Mouse (Mus musculus): ENCODE measurements around the gene Avpr1b.

GRCm38 (mm10) chr1:131573721-131574120, 25.3 kb upstream of the Avpr1b start:
- TF ChIP-seq GATA1 (IDR thresholded peaks at IDR 0.05; ENCODE audit: borderline replicate concordance, low read length) (no peak), FLI1 (IDR thresholded peaks at IDR 0.05; ENCODE audit: low read length) (no peak)
